Mouse (Mus musculus) cerebellum, adult 11-12 months (tissue): ENCODE data around the gene Tmem235.
"Not testable (repeated sequence)": the region's sequence is repeated elsewhere in the genome, so short reads cannot be mapped to it uniquely, and the experiment has no call there.

Experiments used
- DNase-seq: peaks from one replicate; pipeline ENCODE4 v3.0.0; 2022

The Tmem235 gene

GRCm38 (mm10) chr11:117833509-117833908 lies 27.0 kb upstream of the Tmem235 start:
- DNase-seq: not testable (repeated sequence)

GRCm38 (mm10) chr11:117834086-117834485 lies 26.5 kb upstream of the Tmem235 start:
- DNase-seq: no peak

GRCm38 (mm10) chr11:117836306-117836705 lies 24.2 kb upstream of the Tmem235 start:
- no peak for DNase-seq

GRCm38 (mm10) chr11:117838572-117838971 lies 22.0 kb upstream of the Tmem235 start:
- DNase-seq: no peak

GRCm38 (mm10) chr11:117839021-117839420 lies 21.5 kb upstream of the Tmem235 start:
- no peak for DNase-seq

- DNase-seq: no peak
Observed at GRCm38 (mm10) chr11:117840910-117841309, 19.6 kb upstream of the Tmem235 start.

GRCm38 (mm10) chr11:117843434-117843833 lies 17.1 kb upstream of the Tmem235 start:
- DNase-seq: no peak

- DNase-seq: no peak
Observed at GRCm38 (mm10) chr11:117844997-117845396, 15.6 kb upstream of the Tmem235 start.

GRCm38 (mm10) chr11:117845651-117846050 lies 14.9 kb upstream of the Tmem235 start:
- DNase-seq: no peak

- no peak for DNase-seq
Observed at GRCm38 (mm10) chr11:117846640-117847039, 13.9 kb upstream of the Tmem235 start.

- DNase-seq: no peak
Observed at GRCm38 (mm10) chr11:117847593-117848215, 12.8 kb upstream of the Tmem235 start.

- DNase-seq: no peak
Observed at GRCm38 (mm10) chr11:117848271-117848984, 12.1 kb upstream of the Tmem235 start.

- DNase-seq: peak; percentile 95
Observed at GRCm38 (mm10) chr11:117848985-117849671, 11.4 kb upstream of the Tmem235 start, which contains the start of gene Birc5. Gene Birc5 (plus strand): TSS chr11:117849251.

- DNase-seq: no peak
Observed at GRCm38 (mm10) chr11:117852875-117853274, 7.7 kb upstream of the Tmem235 start.

- DNase-seq: no peak
Observed at GRCm38 (mm10) chr11:117854241-117854640, 6.3 kb upstream of the Tmem235 start.

- no peak for DNase-seq
Observed at GRCm38 (mm10) chr11:117855360-117855759, 5.2 kb upstream of the Tmem235 start.

- DNase-seq: no peak
Observed at GRCm38 (mm10) chr11:117855975-117856374, 4.6 kb upstream of the Tmem235 start.

GRCm38 (mm10) chr11:117857462-117857861 lies 3.1 kb upstream of the Tmem235 start:
- DNase-seq: no peak

- no peak for DNase-seq
Observed at GRCm38 (mm10) chr11:117858392-117858791, 2.2 kb upstream of the Tmem235 start.

GRCm38 (mm10) chr11:117863174-117863856 lies 2.8 kb downstream of the Tmem235 start:
- DNase-seq: no peak

GRCm38 (mm10) chr11:117864805-117865204 lies 4.3 kb downstream of the Tmem235 start:
- no peak for DNase-seq

- DNase-seq: no peak
Observed at GRCm38 (mm10) chr11:117865988-117866387, 5.4 kb downstream of the Tmem235 start.

- DNase-seq: peak; percentile 86
Observed at GRCm38 (mm10) chr11:117870688-117871365, 10.3 kb downstream of the Tmem235 start.
